Mouse (Mus musculus) megakaryocyte, embryonic 14.5 days (primary cell): ENCODE data around the gene Itga9.

Source experiments
- FLI1 ChIP-seq: IDR thresholded peaks from 2 replicates; pipeline ENCODE4 v1.6.1; 2012; ENCODE audit warnings: low read length, inconsistent platforms, mixed read lengths
- GATA1 ChIP-seq: IDR thresholded peaks from 3 replicates; pipeline ENCODE4 v1.6.1; 2012; ENCODE audit warnings: mixed read lengths, low read length, inconsistent platforms, borderline replicate concordance

- TF ChIP-seq GATA1 (no peak), FLI1 (no peak)
Observed at GRCm38 (mm10) chr9:118821220-118822185, 215.0 kb downstream of the Itga9 start.
